Mouse (Mus musculus) lung, adult 2 months (tissue): Measurements from ENCODE around the gene Plce1.

ENCODE experiments used
- CTCF ChIP-seq: fragments of 200-500 bp; IDR thresholded peaks from 2 replicates; pipeline ENCODE4 v1.5.1; 2011; ENCODE audit warnings: mild to moderate bottlenecking, low read length, control low read depth; ENCODE audit not compliant: insufficient read depth
- POLR2A ChIP-seq: fragments of 200-500 bp; IDR thresholded peaks from 2 replicates; pipeline ENCODE4 v1.6.1; 2011; ENCODE audit warnings: low read depth, mild to moderate bottlenecking, control low read depth, low read length, borderline replicate concordance; ENCODE audit errors: extremely low read depth

DNA sequence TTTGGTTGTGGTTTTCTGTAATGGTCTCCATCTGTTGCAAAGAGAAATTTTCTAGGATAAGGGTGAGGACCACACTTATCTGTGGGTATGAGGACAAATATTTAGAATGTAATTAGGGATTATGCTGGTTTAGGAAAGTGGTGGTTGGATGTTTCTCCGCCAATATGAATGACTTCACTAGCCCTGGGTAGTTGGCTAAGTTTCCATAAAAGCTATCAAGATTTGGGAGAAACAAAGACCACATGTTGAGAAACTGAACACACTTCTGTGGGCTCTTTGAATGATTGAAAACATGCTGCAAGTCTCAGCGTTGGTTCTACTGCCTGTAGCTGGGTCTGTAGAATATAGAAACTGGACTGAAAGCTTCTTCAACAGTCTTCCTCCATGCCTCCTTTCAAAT, 193.0 kb downstream of the Plce1 start:
- TF ChIP-seq CTCF (no peak), POLR2A (no peak)
